Mouse (Mus musculus) intestine, embryonic 15.5 days (tissue): Measurements from ENCODE around the gene Trim41. TPM values are rescaled to one million over a fixed set of nuclear protein-coding genes. Genes with fewer than 3 reads are reported as not detected.

Source experiments
- ATAC-seq: fragments of 200-750 bp; cut with Nextera tagmentation; 2 replicates; pipeline ENCODE4 v1.8.0; 2017; ENCODE audit warnings: moderate TSS enrichment, moderate library complexity
- H3K27ac ChIP-seq: fragments of 300-500 bp; sonication (generic); 2 replicates; pipeline ENCODE4 v1.5.1; 2015; ENCODE audit warnings: mild to moderate bottlenecking, inconsistent platforms
- H3K27me3 ChIP-seq: fragments of 300-500 bp; sonication (generic); replicated peaks from 2 replicates; pipeline ENCODE4 v1.6.1; 2015; ENCODE audit warnings: inconsistent platforms
- H3K36me3 ChIP-seq: fragments of 300-500 bp; sonication (generic); 2 replicates; pipeline ENCODE4 v1.6.1; 2015; ENCODE audit warnings: inconsistent platforms
- H3K4me1 ChIP-seq: fragments of 300-500 bp; sonication (generic); replicated peaks from 2 replicates; pipeline ENCODE4 v1.6.1; 2015; ENCODE audit warnings: inconsistent platforms
- H3K4me2 ChIP-seq: fragments of 300-500 bp; sonication (generic); replicated peaks from 2 replicates; pipeline ENCODE4 v1.6.1; 2015; ENCODE audit warnings: mild to moderate bottlenecking, inconsistent platforms
- H3K4me3 ChIP-seq: fragments of 300-500 bp; sonication (generic); replicated peaks from 2 replicates; pipeline ENCODE4 v1.5.1; 2015; ENCODE audit warnings: inconsistent platforms
- H3K9ac ChIP-seq: fragments of 300-500 bp; sonication (generic); 2 replicates; pipeline ENCODE4 v1.6.1; 2015; ENCODE audit warnings: inconsistent platforms
- H3K9me3 ChIP-seq: fragments of 300-500 bp; sonication (generic); 2 replicates; pipeline ENCODE4 v1.6.1; 2016; ENCODE audit warnings: inconsistent platforms
- WGBS: fragments of 180-500 bp; shearing (Covaris S2); methylation state at CpG from one replicate; pipeline ENCODE4 v1.1.7; 2015; 5-methylcytosine and 5-hydroxymethylcytosine counted together
- polyA plus RNA-seq: library from polyadenylated mRNA; unstranded; fragments of >200 nt; fragmentation: Nextera tagmentation; extraction: Ambion mirVana; gene quantifications from 2 replicates; pipeline ENCODE4 v1.2.1, GENCODE M21; 2015

Gene Trim41
- polyA plus RNA-seq, 1 experiment from 2014 or later, result 4.1 TPM

GRCm38 (mm10) chr11:48820308-48820674 lies 3.1 kb upstream of the Trim41 start:
- no peak overlapping the region for H3K4me3 ChIP-seq
- H3K27me3 ChIP-seq, result no peaks in the 10 kb centered on the region
- no peaks in the 10 kb centered on the region for H3K9me3 ChIP-seq
- no peaks in the 10 kb centered on the region for H3K36me3 ChIP-seq
- H3K27ac ChIP-seq, result no peak overlapping the region
- peaks cover 19% of the 10 kb centered on the region for H3K4me1 ChIP-seq
- ATAC-seq, result no peak
- H3K4me2 ChIP-seq, result no peak overlapping the region
- no peak overlapping the region for H3K9ac ChIP-seq

DNA sequence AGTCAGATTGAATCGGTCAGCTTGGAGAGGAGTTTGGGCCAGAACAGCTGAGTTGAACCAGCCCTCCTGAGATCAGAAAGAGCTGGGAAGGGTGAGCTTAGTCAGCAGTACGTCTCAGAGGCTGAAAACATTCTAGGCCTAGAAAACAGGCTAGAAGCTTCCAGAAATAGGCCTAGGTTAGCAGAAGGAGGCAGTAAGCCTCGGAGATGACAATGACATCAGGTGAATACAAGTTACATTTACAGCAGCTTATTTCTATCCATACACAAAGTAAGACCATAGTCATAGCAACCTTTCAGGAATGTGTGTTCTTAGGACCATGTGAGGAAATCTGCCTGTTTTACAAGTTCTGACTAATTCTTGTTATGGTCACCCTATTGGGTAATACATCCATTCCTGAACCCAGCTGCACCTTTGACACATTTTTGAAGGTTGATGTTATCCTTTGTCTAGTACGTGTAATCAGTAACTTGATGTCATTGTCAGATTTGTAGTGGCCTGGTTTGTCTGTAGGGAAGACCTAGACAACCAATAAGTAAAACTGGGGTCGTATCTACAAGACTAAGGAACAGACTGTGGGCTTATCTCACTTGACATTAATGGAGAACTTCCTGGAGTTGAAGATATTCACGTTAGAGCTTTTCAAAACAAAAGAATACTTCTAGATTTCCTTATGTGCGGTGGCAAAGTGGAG lies 2.6 kb upstream of the Trim41 start:
- peaks cover 23% of the 10 kb centered on the region for H3K4me1 ChIP-seq
- no peaks in the 10 kb centered on the region for H3K27me3 ChIP-seq
- no peak overlapping the region for H3K27ac ChIP-seq
- no peaks in the 10 kb centered on the region for H3K9me3 ChIP-seq
- no peak overlapping the region for H3K4me2 ChIP-seq
- no peak for ATAC-seq
- no peaks in the 10 kb centered on the region for H3K36me3 ChIP-seq
- no peak overlapping the region for H3K4me3 ChIP-seq
- no peak overlapping the region for H3K9ac ChIP-seq
- WGBS, result 69% methylated on average over 7 of the region's 7 CpGs

- no peaks in the 10 kb centered on the region for H3K9me3 ChIP-seq
- peaks cover 19% of the 10 kb centered on the region for H3K4me1 ChIP-seq
- no peaks in the 10 kb centered on the region for H3K36me3 ChIP-seq
- WGBS, result under 1% methylated on average over 16 of the region's 16 CpGs
- peak overlapping the region; percentile 99; the same call in 1 of the 2 replicates for H3K27ac ChIP-seq
- 0 out of 2 replicates have a peak, but pooled peaks have one; percentile 2 for ATAC-seq
- H3K4me2 ChIP-seq, result peak overlapping the region; percentile 63
- H3K9ac ChIP-seq, result peak overlapping the region; percentile 95; the same call in 1 of the 2 replicates
- no peaks in the 10 kb centered on the region for H3K27me3 ChIP-seq
- H3K4me3 ChIP-seq, result peak overlapping the region; percentile 69
These were observed 1.2 kb upstream of the Trim41 start for GRCm38 (mm10) chr11:48818346-48818745.

- peak overlapping the region; percentile 63 for H3K4me2 ChIP-seq
- WGBS, result 6% methylated on average over 9 of the region's 9 CpGs
These were observed 641 bp upstream of the Trim41 start for GRCm38 (mm10) chr11:48817794-48818193.

GRCm38 (mm10) chr11:48816281-48816781 lies 822 bp downstream of the Trim41 start:
- H3K4me3 ChIP-seq, result peak overlapping the region; percentile 69
- H3K4me2 ChIP-seq, result peak overlapping the region; percentile 74
- peaks cover 8% of the 10 kb centered on the region; the same call in 1 of the 2 replicates for H3K36me3 ChIP-seq
- peak overlapping the region; percentile 99 for H3K27ac ChIP-seq
- peaks cover 19% of the 10 kb centered on the region for H3K4me1 ChIP-seq
- 2% methylated on average over 23 of the region's 23 CpGs for WGBS
- H3K9me3 ChIP-seq, result no peaks in the 10 kb centered on the region
- peak overlapping the region; percentile 76 for H3K9ac ChIP-seq
- H3K27me3 ChIP-seq, result no peaks in the 10 kb centered on the region
- peak; percentile 37 for ATAC-seq

More at GRCm38 (mm10) chr11:48817794-48818193, 641 bp upstream of the Trim41 start:
- Histone ChIP-seq H3K4me1 (peaks cover 19% of the 10 kb centered on the region), H3K4me3 (peak overlapping the region; percentile 69), H3K9ac (peak overlapping the region; percentile 95), H3K36me3 (no peaks in the 10 kb centered on the region), H3K27me3 (no peaks in the 10 kb centered on the region), H3K9me3 (no peaks in the 10 kb centered on the region), H3K27ac (peak overlapping the region; percentile 99)
- ATAC-seq, result no peak

GRCm38 (mm10) chr11:48815851-48816250 lies 1.3 kb downstream of the Trim41 start:
- 70% methylated on average over 16 of the region's 16 CpGs for WGBS
- peaks cover 19% of the 10 kb centered on the region for H3K4me1 ChIP-seq
- H3K4me3 ChIP-seq, result peak overlapping the region; percentile 69
- peak overlapping the region; percentile 74 for H3K4me2 ChIP-seq
- peaks cover 8% of the 10 kb centered on the region; the same call in 1 of the 2 replicates for H3K36me3 ChIP-seq
- H3K9me3 ChIP-seq, result no peaks in the 10 kb centered on the region
- peak overlapping the region; percentile 76 for H3K9ac ChIP-seq
- no peaks in the 10 kb centered on the region for H3K27me3 ChIP-seq
- ATAC-seq, result no peak
- H3K27ac ChIP-seq, result 0 out of 2 replicates have a peak overlapping the region, but pooled peaks have one; percentile 99

DNA sequence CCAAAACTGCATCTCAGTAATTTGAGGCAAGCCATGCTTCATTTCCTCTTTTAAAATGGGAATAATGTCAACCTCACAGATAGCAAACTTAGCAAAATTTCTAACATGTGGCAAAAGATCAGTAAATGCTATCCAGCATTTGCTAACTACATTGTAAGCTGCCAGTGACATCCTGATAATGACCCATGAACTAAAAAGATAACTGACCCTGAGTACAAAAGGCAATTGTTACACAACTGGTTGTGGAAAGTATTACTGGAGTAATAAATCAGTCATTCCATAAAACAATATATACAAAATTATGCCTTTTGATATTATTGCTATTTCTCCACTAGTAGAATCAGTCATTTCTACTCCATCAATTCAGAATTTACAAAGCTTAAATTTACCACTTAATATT lies 3.4 kb downstream of the Trim41 start:
- peaks cover 19% of the 10 kb centered on the region for H3K4me1 ChIP-seq
- peaks cover 11% of the 10 kb centered on the region; the same call in 1 of the 2 replicates for H3K36me3 ChIP-seq
- H3K4me3 ChIP-seq, result no peak overlapping the region
- no peaks in the 10 kb centered on the region for H3K9me3 ChIP-seq
- ATAC-seq, result no peak
- no peak overlapping the region for H3K9ac ChIP-seq
- H3K4me2 ChIP-seq, result no peak overlapping the region
- no peaks in the 10 kb centered on the region for H3K27me3 ChIP-seq
- H3K27ac ChIP-seq, result no peak overlapping the region

GRCm38 (mm10) chr11:48810142-48810541 lies 7.0 kb downstream of the Trim41 start:
- Histone ChIP-seq H3K4me1 (peaks cover 9% of the 10 kb centered on the region; the same call in 1 of the 2 replicates), H3K9me3 (no peaks in the 10 kb centered on the region), H3K36me3 (peaks cover 31% of the 10 kb centered on the region; the same call in 1 of the 2 replicates), H3K27me3 (no peaks in the 10 kb centered on the region), H3K9ac (no peak overlapping the region), H3K4me2 (no peak overlapping the region), H3K4me3 (no peak overlapping the region), H3K27ac (no peak overlapping the region)
- no peak for ATAC-seq
- 82% methylated on average over 2 of the region's 2 CpGs for WGBS

- H3K4me1 ChIP-seq, result 0 out of 2 replicates have a peak, but pooled peaks cover 3% of the 10 kb centered on the region
- no peak overlapping the region for H3K9ac ChIP-seq
- peaks cover 37% of the 10 kb centered on the region for H3K36me3 ChIP-seq
- no peaks in the 10 kb centered on the region for H3K9me3 ChIP-seq
- H3K27me3 ChIP-seq, result no peaks in the 10 kb centered on the region
- H3K4me3 ChIP-seq, result no peak overlapping the region
- no peak overlapping the region for H3K27ac ChIP-seq
- 46% methylated on average over 4 of the region's 4 CpGs for WGBS
- no peak for ATAC-seq
- H3K4me2 ChIP-seq, result no peak overlapping the region
These were observed 7.7 kb downstream of the Trim41 start for GRCm38 (mm10) chr11:48809434-48809830.

- H3K4me3 ChIP-seq, result no peak overlapping the region
- H3K36me3 ChIP-seq, result peaks cover 42% of the 10 kb centered on the region
- WGBS, result 62% methylated on average over 16 of the region's 16 CpGs
- H3K4me2 ChIP-seq, result no peak overlapping the region
- ATAC-seq, result no peak
- H3K9me3 ChIP-seq, result no peaks in the 10 kb centered on the region
- H3K4me1 ChIP-seq, result no peaks in the 10 kb centered on the region
- H3K9ac ChIP-seq, result no peak overlapping the region
- H3K27me3 ChIP-seq, result no peaks in the 10 kb centered on the region
- no peak overlapping the region for H3K27ac ChIP-seq
These were observed 8.3 kb downstream of the Trim41 start for GRCm38 (mm10) chr11:48808737-48809433.

- Histone ChIP-seq H3K36me3 (peaks cover 48% of the 10 kb centered on the region), H3K27ac (no peak overlapping the region), H3K9ac (no peak overlapping the region), H3K4me1 (no peaks in the 10 kb centered on the region), H3K4me3 (no peak overlapping the region), H3K27me3 (no peaks in the 10 kb centered on the region), H3K9me3 (no peaks in the 10 kb centered on the region), H3K4me2 (no peak overlapping the region)
- no peak for ATAC-seq
These were observed 8.9 kb downstream of the Trim41 start for GRCm38 (mm10) chr11:48808304-48808646.

DNA sequence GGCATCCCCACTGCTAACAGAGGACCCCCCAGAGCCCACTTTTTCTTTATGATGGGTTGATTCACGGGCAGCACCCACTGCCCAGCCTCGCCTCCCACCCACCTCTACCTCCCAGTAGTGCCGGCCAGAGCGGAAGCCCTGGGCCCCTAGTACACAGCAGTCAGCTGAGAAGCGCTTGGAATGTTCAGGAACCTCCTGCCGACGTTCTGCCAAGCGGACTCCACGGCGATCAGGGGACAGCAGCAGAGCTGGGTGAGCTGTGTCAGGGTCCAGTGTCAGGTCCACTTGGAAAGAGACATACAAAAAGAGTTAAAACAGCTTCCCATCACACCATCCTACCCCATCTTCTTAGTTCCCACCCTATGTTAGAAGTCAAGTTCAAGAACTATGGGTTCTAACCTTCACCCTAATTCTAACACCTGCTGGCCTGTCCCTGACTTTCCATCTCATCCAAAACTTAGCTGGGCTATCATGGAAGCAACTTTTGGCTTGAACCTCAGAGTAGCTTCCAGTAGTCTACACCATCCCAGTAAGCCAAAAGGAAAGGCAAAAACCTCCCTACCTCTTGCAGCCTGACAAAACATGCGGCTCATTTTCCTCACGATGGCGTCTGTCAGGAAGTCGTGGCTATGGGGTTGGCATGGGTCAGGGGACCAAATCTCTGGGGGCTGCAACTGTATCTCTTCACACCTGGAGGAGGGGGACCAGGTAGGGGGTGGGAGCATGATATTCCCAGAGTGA lies 9.4 kb downstream of the Trim41 start:
- ATAC-seq, result peak; percentile 44
- Histone ChIP-seq H3K4me2 (no peak overlapping the region), H3K9ac (no peak overlapping the region), H3K4me1 (peaks cover 4% of the 10 kb centered on the region; the same call in 1 of the 2 replicates), H3K27me3 (no peaks in the 10 kb centered on the region), H3K36me3 (peaks cover 53% of the 10 kb centered on the region), H3K27ac (peak overlapping the region; percentile 19; the same call in 1 of the 2 replicates), H3K4me3 (no peak overlapping the region), H3K9me3 (no peaks in the 10 kb centered on the region)
- WGBS, result 60% methylated on average over 14 of the region's 14 CpGs
